Mouse (Mus musculus): ENCODE measurements around the gene Fth1. TPM values are rescaled to one million over a fixed set of nuclear protein-coding genes. Genes with fewer than 3 reads are reported as not detected.
"Not testable (repeated sequence)": the region's sequence is repeated elsewhere in the genome, so short reads cannot be mapped to it uniquely, and the experiment has no call there.

The Fth1 gene
- polyA plus RNA-seq (2012): 1,886 and 6,516 TPM in 2 replicates

GRCm38 (mm10) chr19:9980258-9980657 lies at the start of gene Fth1:
Gene Fth1, plus strand, starts transcription at chr19:9980598.
- H3K4me3 ChIP-seq (replicated peaks): peak within 1 kb of the TSS; percentile 82
- no peaks in the 10 kb centered on the region; the same call in 1 of the 2 replicates for H3K27me3 ChIP-seq (ENCODE audit: control insufficient read depth)
- TF ChIP-seq GATA1 (IDR thresholded peaks at IDR 0.05; ENCODE audit: low read length) (no peak), TAL1 (IDR thresholded peaks at IDR 0.05; ENCODE audit: low read length) (no peak)
- H3K9me3 ChIP-seq (ENCODE audit: control insufficient read depth, low read length): no peaks in the 10 kb centered on the region
- peaks cover 24% of the 10 kb centered on the region for H3K36me3 ChIP-seq (ENCODE audit: control insufficient read depth)
- peaks cover 77% of the 10 kb centered on the region for H3K4me1 ChIP-seq (ENCODE audit: control insufficient read depth)

GRCm38 (mm10) chr19:9931167-9931607 lies 49.2 kb upstream of the Fth1 start:
- not testable (repeated sequence) for H3K4me1 ChIP-seq (ENCODE audit: control insufficient read depth); H3K27me3 ChIP-seq (ENCODE audit: control insufficient read depth)

GRCm38 (mm10) chr19:9933908-9934307 lies 46.5 kb upstream of the Fth1 start:
- Histone ChIP-seq H3K36me3 (ENCODE audit: control insufficient read depth) (no peaks in the 10 kb centered on the region), H3K4me3 (replicated peaks) (no peak overlapping the region), H3K27me3 (ENCODE audit: control insufficient read depth) (no peaks in the 10 kb centered on the region), H3K9me3 (ENCODE audit: control insufficient read depth, low read length) (no peaks in the 10 kb centered on the region), H3K4me1 (ENCODE audit: control insufficient read depth) (peaks cover 14% of the 10 kb centered on the region)
- TF ChIP-seq TAL1 (IDR thresholded peaks at IDR 0.05; ENCODE audit: low read length) (no peak), GATA1 (IDR thresholded peaks at IDR 0.05; ENCODE audit: low read length) (no peak)

More at GRCm38 (mm10) chr19:9931167-9931607, 49.2 kb upstream of the Fth1 start:
- H3K9me3 ChIP-seq (ENCODE audit: control insufficient read depth, low read length); H3K36me3 ChIP-seq (ENCODE audit: control insufficient read depth); H3K4me3 ChIP-seq (replicated peaks): not testable (repeated sequence)

GRCm38 (mm10) chr19:9936579-9936978 lies 43.8 kb upstream of the Fth1 start:
- no peaks in the 10 kb centered on the region for H3K9me3 ChIP-seq (ENCODE audit: control insufficient read depth, low read length)
- peaks cover 31% of the 10 kb centered on the region for H3K4me1 ChIP-seq (ENCODE audit: control insufficient read depth)
- TF ChIP-seq GATA1 (IDR thresholded peaks at IDR 0.05; ENCODE audit: low read length) (no peak), TAL1 (IDR thresholded peaks at IDR 0.05; ENCODE audit: low read length) (no peak)
- no peaks in the 10 kb centered on the region for H3K27me3 ChIP-seq (ENCODE audit: control insufficient read depth)
- H3K4me3 ChIP-seq (replicated peaks): no peak overlapping the region
- H3K36me3 ChIP-seq (ENCODE audit: control insufficient read depth): no peaks in the 10 kb centered on the region

- H3K4me1 ChIP-seq (ENCODE audit: control insufficient read depth): peaks cover 33% of the 10 kb centered on the region
- no peaks in the 10 kb centered on the region for H3K36me3 ChIP-seq (ENCODE audit: control insufficient read depth)
- H3K4me3 ChIP-seq (replicated peaks): no peak overlapping the region
- TF ChIP-seq TAL1 (IDR thresholded peaks at IDR 0.05; ENCODE audit: low read length) (no peak), GATA1 (IDR thresholded peaks at IDR 0.05; ENCODE audit: low read length) (no peak)
- no peaks in the 10 kb centered on the region for H3K27me3 ChIP-seq (ENCODE audit: control insufficient read depth)
- H3K9me3 ChIP-seq (ENCODE audit: control insufficient read depth, low read length): no peaks in the 10 kb centered on the region
These were observed 43.0 kb upstream of the Fth1 start for GRCm38 (mm10) chr19:9937428-9937827.

GRCm38 (mm10) chr19:9938156-9938823 lies 42.1 kb upstream of the Fth1 start:
- peak overlapping the region; percentile 62 for H3K4me3 ChIP-seq (replicated peaks)
- H3K27me3 ChIP-seq (ENCODE audit: control insufficient read depth): no peaks in the 10 kb centered on the region
- H3K36me3 ChIP-seq (ENCODE audit: control insufficient read depth): no peaks in the 10 kb centered on the region
- peaks cover 38% of the 10 kb centered on the region for H3K4me1 ChIP-seq (ENCODE audit: control insufficient read depth)
- H3K9me3 ChIP-seq (ENCODE audit: control insufficient read depth, low read length): no peaks in the 10 kb centered on the region
- TF ChIP-seq TAL1 (IDR thresholded peaks at IDR 0.05; ENCODE audit: low read length) (no peak), GATA1 (IDR thresholded peaks at IDR 0.05; ENCODE audit: low read length) (no peak)

GRCm38 (mm10) chr19:9938824-9939303 lies 41.5 kb upstream of the Fth1 start:
- TF ChIP-seq GATA1 (IDR thresholded peaks at IDR 0.05; ENCODE audit: low read length) (no peak), TAL1 (IDR thresholded peaks at IDR 0.05; ENCODE audit: low read length) (no peak)
- Histone ChIP-seq H3K36me3 (ENCODE audit: control insufficient read depth) (no peaks in the 10 kb centered on the region), H3K4me1 (ENCODE audit: control insufficient read depth) (peaks cover 39% of the 10 kb centered on the region), H3K4me3 (replicated peaks) (peak overlapping the region; percentile 62), H3K9me3 (ENCODE audit: control insufficient read depth, low read length) (no peaks in the 10 kb centered on the region), H3K27me3 (ENCODE audit: control insufficient read depth) (no peaks in the 10 kb centered on the region)

GRCm38 (mm10) chr19:9939841-9940240 lies 40.6 kb upstream of the Fth1 start:
- TF ChIP-seq GATA1 (IDR thresholded peaks at IDR 0.05; ENCODE audit: low read length): no peak
- TF ChIP-seq TAL1 (IDR thresholded peaks at IDR 0.05; ENCODE audit: low read length): no peak
- Histone ChIP-seq H3K4me3 (replicated peaks) (no peak overlapping the region), H3K9me3 (ENCODE audit: control insufficient read depth, low read length) (no peaks in the 10 kb centered on the region), H3K27me3 (ENCODE audit: control insufficient read depth) (no peaks in the 10 kb centered on the region), H3K36me3 (ENCODE audit: control insufficient read depth) (no peaks in the 10 kb centered on the region), H3K4me1 (ENCODE audit: control insufficient read depth) (peaks cover 39% of the 10 kb centered on the region)

- H3K36me3 ChIP-seq (ENCODE audit: control insufficient read depth): no peaks in the 10 kb centered on the region
- H3K4me3 ChIP-seq (replicated peaks): no peak overlapping the region
- peaks cover 39% of the 10 kb centered on the region for H3K4me1 ChIP-seq (ENCODE audit: control insufficient read depth)
- no peaks in the 10 kb centered on the region for H3K27me3 ChIP-seq (ENCODE audit: control insufficient read depth)
- H3K9me3 ChIP-seq (ENCODE audit: control insufficient read depth, low read length): no peaks in the 10 kb centered on the region
- no peak for TF ChIP-seq GATA1 (IDR thresholded peaks at IDR 0.05; ENCODE audit: low read length)
- no peak for TF ChIP-seq TAL1 (IDR thresholded peaks at IDR 0.05; ENCODE audit: low read length)
These were observed 39.5 kb upstream of the Fth1 start for GRCm38 (mm10) chr19:9940903-9941302.
